In the genomic region with DNA sequence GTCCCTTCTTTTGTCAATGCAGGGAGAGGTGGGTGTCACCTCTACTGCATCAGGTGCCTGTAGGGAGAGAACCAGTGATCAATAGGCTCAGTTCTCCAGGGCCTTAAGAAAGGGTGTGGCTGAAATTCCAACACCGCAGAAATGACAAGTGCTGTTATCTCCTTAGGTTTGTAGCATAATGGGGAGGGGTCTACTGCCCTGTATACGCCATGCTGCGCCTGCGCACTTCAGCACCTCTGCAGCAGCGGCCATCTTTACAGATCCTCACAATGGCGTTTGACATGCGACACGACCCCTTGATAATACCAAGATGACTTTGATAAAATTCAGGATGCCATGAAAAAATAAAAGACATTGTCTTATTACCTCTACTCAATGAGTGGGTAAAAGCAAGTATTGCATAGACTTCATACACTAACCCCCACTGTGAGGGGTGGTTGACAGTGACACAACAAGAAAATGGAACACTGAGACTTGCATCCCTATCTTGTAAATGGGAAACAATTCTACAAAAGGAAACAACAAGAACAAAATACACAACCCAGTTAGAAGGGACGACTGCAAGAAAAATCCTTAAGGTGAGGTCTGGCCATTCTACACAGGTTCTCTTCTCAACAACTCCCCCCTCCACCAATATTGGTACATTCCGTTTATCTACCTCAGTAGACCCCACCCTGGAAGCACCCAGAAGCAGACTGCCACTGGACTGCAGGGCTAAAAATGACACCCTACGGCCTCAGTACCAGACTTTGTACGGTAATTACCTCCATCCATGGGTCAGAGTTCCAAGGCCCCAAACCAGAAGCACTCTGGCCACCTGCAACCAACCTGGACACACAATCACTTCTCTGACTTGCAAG, we compare ENCODE assay signal across 9 mouse cellular contexts. TPM values are rescaled to one million over a fixed set of nuclear protein-coding genes. Genes with fewer than 3 reads are reported as not detected.
DNase-seq lines count a peak whose midpoint lies in the region; ATAC-seq lines count a peak whose summit lies in the region.
"Had no signal": no experiment of that assay in that cellular context is flagged by ENCODE, and none has a peak within 500 bp of the region (broad histone marks: within the 10 kb centered on the region; RNA-seq: fewer than 3 reads in every experiment).

No protein-coding gene starts in this region.

- H3K27ac ChIP-seq in heart, embryonic 10.5 days, result peak overlapping the region; percentile 83
- H3K27ac ChIP-seq in heart, embryonic 16.5 days (ENCODE audit: low read length), result no peak overlapping the region
- H3K27ac ChIP-seq in midbrain, embryonic 13.5 days, result peak overlapping the region; percentile 90

- H3K36me3 ChIP-seq in heart, embryonic 10.5 days, result no peaks in the 10 kb centered on the region
- no peaks in the 10 kb centered on the region for H3K36me3 ChIP-seq in heart, embryonic 16.5 days (ENCODE audit: control insufficient read depth, insufficient read depth)
- no peaks in the 10 kb centered on the region for H3K36me3 ChIP-seq in midbrain, embryonic 13.5 days

- H3K9me3 ChIP-seq in heart, embryonic 10.5 days, result peaks cover 23% of the 10 kb centered on the region
- peaks cover 9% of the 10 kb centered on the region; the same call in 1 of the 2 replicates for H3K9me3 ChIP-seq in heart, embryonic 16.5 days (replicated peaks; ENCODE audit: control insufficient read depth, low read length)
- H3K9me3 ChIP-seq in midbrain, embryonic 13.5 days, result peaks cover 17% of the 10 kb centered on the region; the same call in 1 of the 2 replicates

- peak overlapping the region; percentile 62 for H3K4me2 ChIP-seq in heart, embryonic 16.5 days (ENCODE audit: low read depth, low read length)
- H3K4me2 ChIP-seq in midbrain, embryonic 13.5 days (replicated peaks), result peak overlapping the region; percentile 46

- H3K27me3 ChIP-seq in heart, embryonic 10.5 days (ENCODE audit: insufficient read depth, poor library complexity, severe bottlenecking), result no peaks in the 10 kb centered on the region
- H3K27me3 ChIP-seq in heart, embryonic 16.5 days (ENCODE audit: control insufficient read depth, insufficient read depth, low read length), result no peaks in the 10 kb centered on the region
- H3K27me3 ChIP-seq in midbrain, embryonic 13.5 days, result no peaks in the 10 kb centered on the region

- ATAC-seq in heart, embryonic 16.5 days (replicated peaks; ENCODE audit: extremely low read depth, insufficient read depth, low FRiP score), result no peak
- ATAC-seq in midbrain, embryonic 13.5 days, result peak; percentile 83

- peak overlapping the region; percentile 66 for H3K4me3 ChIP-seq in heart, embryonic 10.5 days
- peak overlapping the region; percentile 67 for H3K4me3 ChIP-seq in heart, embryonic 16.5 days (ENCODE audit: low read length)
- peak overlapping the region; percentile 56 for H3K4me3 ChIP-seq in midbrain, embryonic 13.5 days (replicated peaks)

- no peak overlapping the region; the same call in 1 of the 2 replicates for H3K9ac ChIP-seq in heart, embryonic 16.5 days (ENCODE audit: low read length)
- peak overlapping the region; percentile 80 for H3K9ac ChIP-seq in midbrain, embryonic 13.5 days (replicated peaks)

- DNase-seq in heart, embryonic 10.5 days (ENCODE audit: low spot score), result peak; percentile 72
- DNase-seq in heart, adult 8-10 months (ENCODE audit: low spot score), result no peak
- DNase-seq in cerebellum, postnatal 36 days, result peak; percentile 48 to 57
- peak; percentile 18 to 20 for DNase-seq in layer of hippocampus, postnatal 36 days
- DNase-seq in yolk sac, embryonic 10.5 days (ENCODE audit: low spot score), result peak; percentile 1
- DNase-seq in thymus, postnatal 4 days, result no peak

- WGBS in heart, embryonic 10.5 days, result 49% methylated on average over 12 of the region's 12 CpGs
- 55% methylated on average over 12 of the region's 12 CpGs for WGBS in heart, embryonic 16.5 days
- 53% methylated on average over 12 of the region's 12 CpGs for WGBS in midbrain, embryonic 13.5 days

- no peaks in the 10 kb centered on the region; the same call in 1 of the 2 replicates for H3K4me1 ChIP-seq in heart, embryonic 10.5 days
- H3K4me1 ChIP-seq in heart, embryonic 16.5 days (ENCODE audit: control insufficient read depth, insufficient read depth, low read length), result no peaks in the 10 kb centered on the region
- H3K4me1 ChIP-seq in midbrain, embryonic 13.5 days (replicated peaks), result no peaks in the 10 kb centered on the region

RNA-seq across cellular contexts. Expression of gene Snurf, which starts 1.6 kb away (rescaled TPM):
- polyA plus RNA-seq in heart, embryonic 10.5 days (2016; fragmentation: Nextera tagmentation; extraction: Ambion mirVana), result 42.9 and 46.9 TPM in 2 replicates
- 100 to 1,000 TPM; 276 to 345 (median 292) TPM for total RNA-seq in heart, adult 8-10 months (2022)
- 33.8 and 34.5 TPM in 2 replicates for polyA plus RNA-seq in heart, embryonic 16.5 days (2015; fragmentation: Nextera tagmentation; extraction: Ambion mirVana)
- 1,000 to 10,000 TPM; 2,047 to 2,286 TPM for total RNA-seq in layer of hippocampus, postnatal 36 days (2021)
- polyA plus RNA-seq in midbrain, embryonic 13.5 days (2015; fragmentation: Nextera tagmentation; extraction: Ambion mirVana), result 440 and 486 TPM in 2 replicates
- polyA plus RNA-seq: large intestine, adult 2 months had no signal

RNA-seq across cellular contexts. Expression of gene Gm38393, which starts 1.6 kb away (rescaled TPM):
- polyA plus RNA-seq in heart, embryonic 10.5 days (2016; fragmentation: Nextera tagmentation; extraction: Ambion mirVana), result 0.18 and 0.36 TPM in 2 replicates
- total RNA-seq in heart, adult 8-10 months (2022), result 1 to 10 TPM; 2.0 to 4.1 (median 2.8) TPM
- polyA plus RNA-seq in heart, embryonic 16.5 days (2015; fragmentation: Nextera tagmentation; extraction: Ambion mirVana), result 0.12 and 0.67 TPM in 2 replicates
- 10 to 100 TPM; 63.8 to 72.6 TPM for total RNA-seq in layer of hippocampus, postnatal 36 days (2021)
- 3.0 and 4.7 TPM in 2 replicates for polyA plus RNA-seq in midbrain, embryonic 13.5 days (2015; fragmentation: Nextera tagmentation; extraction: Ambion mirVana)

Comparison
In these comparisons a context has a peak if more than half of its experiments do, and no peak if none do; other contexts are left out.
1. DNase-seq: peak in heart, embryonic 10.5 days (single experiment), cerebellum, postnatal 36 days (2 of 2), layer of hippocampus, postnatal 36 days (2 of 2) and yolk sac, embryonic 10.5 days (single experiment); none in heart, adult 8-10 months (single experiment) and thymus, postnatal 4 days (single experiment).
2. Peak in every context shown above with its lines, with median percentiles within 50 percentile points of each other: H3K4me3 ChIP-seq.